Mouse (Mus musculus): ENCODE data around the gene Ncam1.

DNA sequence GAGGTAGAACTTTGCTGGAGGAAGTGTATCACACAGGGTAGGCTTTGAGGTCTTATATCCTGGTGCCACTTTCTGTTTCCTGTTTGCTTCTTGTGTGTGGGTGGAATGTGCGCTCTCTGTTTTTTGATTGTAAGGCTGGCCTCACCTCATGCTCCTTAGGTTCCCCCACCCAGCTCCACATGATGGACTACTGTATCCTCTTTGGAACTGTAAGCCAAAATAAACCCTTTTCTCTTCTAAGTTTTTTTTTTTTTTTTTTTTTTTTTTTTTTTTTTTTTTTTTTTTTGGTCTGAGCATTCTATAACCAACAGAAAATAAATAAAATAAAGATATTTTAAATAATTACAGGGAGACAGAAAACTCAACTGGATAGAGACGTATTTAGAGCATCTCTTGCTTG, 239.8 kb downstream of the Ncam1 start:
- TF ChIP-seq GATA1 (IDR thresholded peaks at IDR 0.05; ENCODE audit: borderline replicate concordance, low read length): no peak
- TF ChIP-seq FLI1 (IDR thresholded peaks at IDR 0.05; ENCODE audit: low read length): no peak

Data from megakaryocyte, embryonic 14.5 days (primary cell).